Comparison of ENCODE assay signal across 13 mouse cellular contexts in the genomic region with DNA sequence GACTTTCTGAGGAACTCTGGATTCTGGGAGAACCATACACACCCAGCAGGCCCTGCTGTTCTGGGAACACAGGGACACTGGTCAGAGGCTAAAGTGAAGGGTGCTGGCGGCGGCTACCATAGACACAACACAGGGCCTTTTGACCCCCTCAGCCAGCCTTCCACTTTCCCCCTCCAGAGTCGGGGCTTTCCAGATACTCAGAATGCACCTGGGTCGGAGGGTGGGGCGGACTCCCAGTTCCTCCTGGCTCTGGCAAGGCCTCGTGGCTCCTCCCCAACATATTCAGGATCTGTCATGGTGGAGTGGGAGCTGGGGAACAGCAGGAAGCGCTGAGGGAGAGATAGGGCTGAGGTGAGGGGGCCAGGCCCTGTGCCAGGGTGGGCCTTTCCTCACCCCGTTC.
"Had no signal": no experiment of that assay in that cellular context is flagged by ENCODE, and none has a peak within 500 bp of the region (broad histone marks: within the 10 kb centered on the region; RNA-seq: fewer than 3 reads in every experiment).

No protein-coding gene starts in this region.

- H3K9ac ChIP-seq: limb, embryonic 15.5 days; midbrain, embryonic 15.5 days; neural tube, embryonic 15.5 days had no signal

- H3K27me3 ChIP-seq: limb, embryonic 15.5 days; midbrain, embryonic 15.5 days; neural tube, embryonic 15.5 days had no signal

- H3K27ac ChIP-seq: kidney, postnatal 0 days; limb, embryonic 15.5 days; midbrain, embryonic 10.5 days; midbrain, embryonic 15.5 days; neural tube, embryonic 15.5 days had no signal

- H3K4me2 ChIP-seq: limb, embryonic 15.5 days; midbrain, embryonic 15.5 days; neural tube, embryonic 15.5 days had no signal

- H3K4me3 ChIP-seq: limb, embryonic 15.5 days; midbrain, embryonic 10.5 days; midbrain, embryonic 15.5 days; neural tube, embryonic 15.5 days had no signal

- ATAC-seq: inflammation-experienced regulatory T-cells, adult 6 months; intestine, postnatal 0 days; midbrain, embryonic 15.5 days had no signal

- DNase-seq: kidney, adult 9 months; kidney, postnatal 36 days; layer of hippocampus, adult 9-11 months; layer of hippocampus, postnatal 36 days; lung, adult 18-20 months; thymus, postnatal 14 days had no signal

- H3K36me3 ChIP-seq: limb, embryonic 15.5 days; midbrain, embryonic 10.5 days; midbrain, embryonic 15.5 days; neural tube, embryonic 15.5 days had no signal

- H3K9me3 ChIP-seq: limb, embryonic 15.5 days; midbrain, embryonic 10.5 days; midbrain, embryonic 15.5 days; neural tube, embryonic 15.5 days had no signal

- H3K4me1 ChIP-seq: limb, embryonic 15.5 days; midbrain, embryonic 15.5 days had no signal
